Mouse (Mus musculus) kidney, postnatal 25 days (tissue): ENCODE results near the gene Maea.

Experiments used
- DNase-seq, 2 experiments: peaks; one replicate each; pipeline ENCODE4 v3.0.0; 2021; ENCODE audit warnings: mixed read lengths in 2 of 2

The Maea gene

GRCm38 (mm10) chr5:33358467-33358866 lies 23.2 kb downstream of the Maea start:
- peak in 1 of 2 experiments; percentile 44 for DNase-seq

- DNase-seq: no peak
Observed at GRCm38 (mm10) chr5:33363263-33363662, 28.0 kb downstream of the Maea start.

GRCm38 (mm10) chr5:33368651-33369050 lies 33.3 kb downstream of the Maea start:
- DNase-seq: no peak

DNA sequence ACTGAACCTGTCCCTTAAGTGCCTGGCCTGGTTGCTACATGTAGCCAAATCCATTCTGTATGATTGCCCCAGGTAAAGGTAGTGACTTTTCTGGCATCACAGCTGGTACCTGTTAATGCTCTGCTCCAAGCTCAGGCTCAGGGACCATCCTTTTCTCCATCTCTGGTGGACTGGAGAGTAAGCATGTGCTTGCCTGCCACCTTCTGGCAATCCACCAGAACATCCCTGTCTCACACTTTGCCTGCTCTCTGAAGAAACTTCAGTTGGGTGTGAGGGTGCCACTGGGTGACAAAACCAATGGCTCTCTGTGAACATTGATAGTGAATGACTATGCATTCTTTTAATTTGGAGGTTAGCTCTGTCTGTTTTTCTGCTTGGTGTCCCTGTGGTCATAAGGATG lies 35.8 kb downstream of the Maea start:
- DNase-seq: peak in 1 of 2 experiments; percentile 46

- no peak for DNase-seq
Observed at GRCm38 (mm10) chr5:33371668-33372067, 36.4 kb downstream of the Maea start.

GRCm38 (mm10) chr5:33372331-33373038 lies 37.2 kb downstream of the Maea start:
- DNase-seq: peak in 1 of 2 experiments; percentile 36

- DNase-seq: no peak
Observed at GRCm38 (mm10) chr5:33377176-33377575, 41.9 kb downstream of the Maea start.

- peak; percentile 35 to 60 for DNase-seq
Observed at GRCm38 (mm10) chr5:33377801-33378301, 42.5 kb downstream of the Maea start.

DNA sequence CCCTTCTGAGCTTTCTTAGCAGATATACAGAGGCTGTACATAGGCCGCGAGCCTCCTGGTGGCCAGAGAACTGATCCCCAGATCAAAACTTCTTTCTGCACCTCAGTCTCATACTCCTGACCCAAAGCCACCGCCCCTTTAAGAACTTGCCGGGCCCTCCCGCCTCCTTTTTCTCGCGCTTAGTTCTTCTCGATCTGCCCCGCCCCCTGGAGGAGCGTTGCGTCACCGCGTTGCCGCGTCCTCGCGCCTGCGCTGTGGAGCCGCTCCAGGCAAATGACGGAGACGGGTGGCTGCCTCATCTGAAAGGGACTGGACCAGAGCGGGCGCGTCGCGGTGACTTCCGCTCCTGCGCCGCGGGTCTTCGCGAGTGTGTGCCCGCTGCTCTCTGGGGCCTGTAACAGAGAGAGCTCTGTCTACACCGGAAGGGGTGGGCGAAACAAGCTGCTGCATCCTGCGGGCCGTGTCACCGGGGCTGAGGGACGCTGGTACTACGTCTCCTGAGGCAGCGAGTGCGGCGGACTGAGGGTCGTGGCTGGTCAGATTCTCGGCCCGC lies 43.1 kb downstream of the Maea start, which contains the start of gene Uvssa:
Gene Uvssa, plus strand, starts transcription at position 248 of the 553 bp plus-strand sequence.
- peak; percentile 99 to 100 for DNase-seq

GRCm38 (mm10) chr5:33387550-33387949 lies 52.2 kb downstream of the Maea start:
- no peak for DNase-seq

- peak; percentile 83 to 88 for DNase-seq
Observed at GRCm38 (mm10) chr5:33393803-33394202, 58.5 kb downstream of the Maea start.

DNA sequence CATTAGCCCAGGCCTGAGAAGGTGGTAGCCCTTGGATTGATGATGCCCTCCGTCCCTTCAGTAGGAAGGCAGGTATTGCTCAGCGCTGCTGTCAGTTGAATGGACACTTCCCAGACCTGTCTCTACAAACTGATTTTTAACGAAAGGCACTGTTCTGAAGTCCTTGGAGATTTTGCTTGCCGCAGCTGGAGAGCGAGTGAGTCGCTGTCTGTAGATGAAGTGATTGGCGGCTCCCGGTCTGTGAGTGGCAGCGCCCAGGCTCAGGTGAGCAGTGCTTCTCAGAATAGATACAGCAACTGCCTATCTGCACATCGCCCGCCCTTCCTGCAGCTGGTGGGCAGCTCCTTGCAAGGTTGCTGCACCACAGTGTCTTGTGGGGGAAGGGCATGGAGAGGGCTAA lies 60.4 kb downstream of the Maea start:
- peak in 1 of 2 experiments; percentile 25 for DNase-seq

DNA sequence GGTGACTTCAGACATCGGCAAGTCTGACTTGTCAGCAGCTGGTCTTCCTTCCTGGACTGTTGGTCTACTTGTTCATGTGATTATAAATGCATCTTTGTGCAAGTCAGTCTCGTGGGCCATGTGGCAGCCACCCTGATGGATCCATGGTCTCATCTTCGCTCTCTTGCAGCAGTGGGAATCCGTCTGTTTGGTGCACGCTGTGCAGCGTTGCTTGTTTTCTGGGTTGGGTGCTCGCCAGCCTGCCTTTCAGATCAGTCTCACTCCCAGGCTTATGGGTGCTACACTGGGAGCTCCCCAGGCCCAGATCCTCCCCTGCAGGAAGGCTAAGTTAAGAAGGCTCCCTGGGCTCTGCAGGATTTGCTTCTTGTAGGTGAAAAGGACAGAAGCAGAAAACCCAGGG lies 61.5 kb downstream of the Maea start:
- no peak for DNase-seq

- DNase-seq: no peak
Observed at GRCm38 (mm10) chr5:33400819-33401218, 65.5 kb downstream of the Maea start.

GRCm38 (mm10) chr5:33420313-33420712 lies 85.0 kb downstream of the Maea start:
- DNase-seq: no peak
